ENCODE assay signal across 20 mouse cellular contexts in genomic region chr2:127742637-127743036, GRCm38 (mm10). TPM values are rescaled to one million over a fixed set of nuclear protein-coding genes. Genes with fewer than 3 reads are reported as not detected.
DNase-seq lines count a peak whose midpoint lies in the region; ATAC-seq and TF ChIP-seq lines count a peak whose summit lies in the region.
"Had no signal": no experiment of that assay in that cellular context is flagged by ENCODE, and none has a peak within 500 bp of the region (broad histone marks: within the 10 kb centered on the region; RNA-seq: fewer than 3 reads in every experiment).

No protein-coding gene starts in this region.

- no peak for TF ChIP-seq CTCF in lung, embryonic 14.5 days (IDR thresholded peaks at IDR 0.05; ENCODE audit: low read depth)
- no peak for TF ChIP-seq CTCF in lung, adult 2 months (IDR thresholded peaks at IDR 0.05; ENCODE audit: insufficient read depth, low read length)

- no peak overlapping the region for H3K4me3 ChIP-seq in lung, embryonic 14.5 days (ENCODE audit: low read depth, low read length)
- no peak overlapping the region for H3K4me3 ChIP-seq in lung, adult 2 months (replicated peaks; ENCODE audit: extremely low read depth, low read depth, low read length)
- H3K4me3 ChIP-seq in stomach, embryonic 15.5 days (replicated peaks) = no peak overlapping the region
- H3K4me3 ChIP-seq: erythroblast, embryonic 14.5 days; forebrain, embryonic 10.5 days; gastrocnemius, adult 2 months; heart, embryonic 13.5 days had no signal

- no peaks in the 10 kb centered on the region for H3K4me1 ChIP-seq in lung, embryonic 14.5 days (ENCODE audit: insufficient read depth)
- peaks cover 6% of the 10 kb centered on the region; the same call in 1 of the 2 replicates for H3K4me1 ChIP-seq in lung, adult 2 months (ENCODE audit: control insufficient read depth, insufficient read depth, low read length)
- no peaks in the 10 kb centered on the region for H3K4me1 ChIP-seq in stomach, embryonic 15.5 days
- H3K4me1 ChIP-seq: forebrain, embryonic 10.5 days; heart, embryonic 13.5 days had no signal

- H3K4me2 ChIP-seq in lung, embryonic 14.5 days = no peak overlapping the region
- no peak overlapping the region for H3K4me2 ChIP-seq in stomach, embryonic 15.5 days
- H3K4me2 ChIP-seq: heart, embryonic 13.5 days had no signal

- H3K27me3 ChIP-seq in lung, embryonic 14.5 days (ENCODE audit: insufficient read depth, low read length) = no peaks in the 10 kb centered on the region
- H3K27me3 ChIP-seq in stomach, embryonic 15.5 days (replicated peaks) = no peaks in the 10 kb centered on the region
- H3K27me3 ChIP-seq: heart, embryonic 13.5 days had no signal

- H3K27ac ChIP-seq in lung, embryonic 14.5 days (ENCODE audit: low read depth) = 0 out of 2 replicates have a peak overlapping the region, but pooled peaks have one; percentile 18
- peak overlapping the region; percentile 50; the same call in 1 of the 2 replicates for H3K27ac ChIP-seq in stomach, embryonic 15.5 days
- H3K27ac ChIP-seq: forebrain, embryonic 10.5 days; gastrocnemius, adult 2 months; heart, embryonic 13.5 days had no signal

- H3K36me3 ChIP-seq in lung, embryonic 14.5 days (ENCODE audit: insufficient read depth) = peaks cover 5% of the 10 kb centered on the region; the same call in 1 of the 2 replicates
- H3K36me3 ChIP-seq in stomach, embryonic 15.5 days = no peaks in the 10 kb centered on the region; the same call in 1 of the 2 replicates

- no peak for ATAC-seq in lung, embryonic 14.5 days (ENCODE audit: insufficient read depth)
- no peak for ATAC-seq in stomach, embryonic 15.5 days (ENCODE audit: insufficient read depth, low FRiP score, low read depth)
- ATAC-seq: forebrain, embryonic 14.5 days had no signal

- WGBS in lung, embryonic 14.5 days = 57% methylated on average over 3 of the region's 3 CpGs
- WGBS in lung, adult 2 months = 67% methylated on average over 3 of the region's 3 CpGs
- 63% methylated on average over 3 of the region's 3 CpGs for WGBS in stomach, embryonic 15.5 days

- no peak for DNase-seq in lung, embryonic 14.5 days
- no peak for DNase-seq in lung, adult 2 months
- DNase-seq in lung, postnatal 25 days (ENCODE audit: low spot score) = peak; percentile 26
- no peak for DNase-seq in lung, postnatal 14 days
- DNase-seq in testis, postnatal 10 days (ENCODE audit: low spot score) = no peak
- no peak for DNase-seq in ovary, postnatal 14 days (ENCODE audit: low spot score)
- DNase-seq: adrenal gland, adult 2 months; adrenal gland, postnatal 25 days; cerebellum, adult 18-20 months; cerebellum, adult 9-11 months; cerebellum, postnatal 36 days; gastrocnemius, adult 2 months; gastrocnemius, postnatal 25 days; heart, adult 11 months; heart, postnatal 36 days had no signal

- no peaks in the 10 kb centered on the region for H3K9me3 ChIP-seq in lung, embryonic 14.5 days (ENCODE audit: low read depth, low read length)
- H3K9me3 ChIP-seq in stomach, embryonic 15.5 days = no peaks in the 10 kb centered on the region
- H3K9me3 ChIP-seq: forebrain, embryonic 10.5 days; heart, embryonic 13.5 days had no signal

- no peak for TF ChIP-seq POLR2A in lung, adult 2 months (IDR thresholded peaks at IDR 0.05; ENCODE audit: borderline replicate concordance, extremely low read depth, low read depth, low read length)

- H3K9ac ChIP-seq in lung, embryonic 14.5 days = no peak overlapping the region
- H3K9ac ChIP-seq in stomach, embryonic 15.5 days = no peak overlapping the region
- H3K9ac ChIP-seq: heart, embryonic 13.5 days had no signal

RNA-seq across cellular contexts. Expression of gene Mall, which starts 12.9 kb away (rescaled TPM):
- polyA plus RNA-seq in lung, embryonic 14.5 days (2014; fragmentation: Nextera tagmentation; extraction: Ambion mirVana) = 2.3 and 3.5 TPM in 2 replicates
- polyA plus RNA-seq in lung, adult 2 months (2012; rRNA removed) = 11.4 and 28.6 TPM in 2 replicates
- 19.2 and 24.9 TPM in 2 replicates for polyA plus RNA-seq in stomach, embryonic 15.5 days (2015; fragmentation: Nextera tagmentation; extraction: Ambion mirVana)
- polyA plus RNA-seq: erythroblast, embryonic 14.5 days had no signal

RNA-seq across cellular contexts. Expression of gene Nphp1, which starts 46.1 kb away (rescaled TPM):
- polyA plus RNA-seq in lung, embryonic 14.5 days (2014; fragmentation: Nextera tagmentation; extraction: Ambion mirVana) = 31.1 and 35.4 TPM in 2 replicates
- polyA plus RNA-seq in lung, adult 2 months (2012; rRNA removed) = 9.2 and 14.5 TPM in 2 replicates
- polyA plus RNA-seq in stomach, embryonic 15.5 days (2015; fragmentation: Nextera tagmentation; extraction: Ambion mirVana) = 24.9 and 25.0 TPM in 2 replicates

RNA-seq across cellular contexts. Expression of gene Mtln, which starts 49.7 kb away (rescaled TPM):
- polyA plus RNA-seq in lung, embryonic 14.5 days (2014; fragmentation: Nextera tagmentation; extraction: Ambion mirVana) = 31.3 and 33.6 TPM in 2 replicates
- polyA plus RNA-seq in lung, adult 2 months (2012; rRNA removed) = 55.0 and 60.0 TPM in 2 replicates
- 39.1 and 43.5 TPM in 2 replicates for polyA plus RNA-seq in stomach, embryonic 15.5 days (2015; fragmentation: Nextera tagmentation; extraction: Ambion mirVana)
